Mouse (Mus musculus) mouse embryonic stem cell (cell line): ENCODE measurements around the gene Slc17a8.

Experiments
- in situ Hi-C, 2 experiments: fragments of 300-500 bp; cut with MboI; formaldehyde crosslinking; loops; 1 replicate in 1 of 2; 3 replicates in 1 of 2; pipeline ENCODE4 v1.14.3; 2019 to 2020; ENCODE audit warnings: low sequenced_read_pairs in 2 of 2, low pct_unique_long_range_greater_than_20kb in 1 of 2, mixed read lengths in 1 of 2; ENCODE audit not compliant: unreplicated experiment in 1 of 2

Gene Slc17a8

DNA sequence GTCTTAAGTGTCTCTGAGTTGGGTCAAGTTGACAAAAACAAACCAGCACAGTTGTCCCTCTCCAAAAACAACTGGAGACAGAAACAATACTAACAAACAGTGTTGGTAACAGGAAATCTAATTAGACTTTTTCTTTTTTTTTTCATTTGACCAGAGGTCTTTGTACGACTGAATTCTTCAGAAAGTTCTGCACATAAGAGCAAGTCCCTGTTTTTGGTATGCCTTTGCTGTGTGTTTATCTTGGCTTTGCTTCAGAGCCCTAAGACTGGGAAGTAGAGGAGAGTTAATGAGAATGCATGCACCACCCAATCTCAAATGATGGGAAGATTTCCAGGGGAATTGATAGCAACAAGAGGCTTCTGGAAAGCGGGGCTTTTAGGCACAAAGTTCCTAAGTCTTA is 74.1 kb downstream of the Slc17a8 start:
- in situ Hi-C loops = no loop called here

- in situ Hi-C loops = no loop called here
These were observed 77.2 kb downstream of the Slc17a8 start for GRCm38 (mm10) chr10:89543867-89544266.

DNA sequence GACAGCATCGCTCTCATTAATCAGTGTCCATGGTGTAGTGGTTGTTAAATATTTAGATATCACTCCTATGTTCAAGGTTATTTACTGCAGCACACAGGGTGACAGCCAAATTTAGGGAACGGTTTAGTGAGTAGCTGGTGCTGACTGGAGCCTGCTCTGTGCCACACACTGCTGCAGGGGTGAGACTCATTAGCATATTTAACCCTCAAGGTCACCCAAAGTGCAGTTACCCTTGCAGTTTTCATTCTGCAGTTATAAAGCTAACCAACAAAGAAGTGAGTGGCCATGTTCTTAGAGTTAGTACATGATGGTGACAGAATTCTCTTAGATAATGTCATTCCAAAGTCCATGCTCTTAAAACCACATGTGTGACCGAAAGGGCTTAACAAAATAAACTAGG is 78.7 kb downstream of the Slc17a8 start:
- in situ Hi-C loops = no loop called here

- in situ Hi-C loops = no loop called here
These were observed 87.9 kb downstream of the Slc17a8 start, which contains the start of gene Nr1h4 for GRCm38 (mm10) chr10:89532929-89533727. Gene Nr1h4, minus strand, starts transcription at chr10:89533585.

DNA sequence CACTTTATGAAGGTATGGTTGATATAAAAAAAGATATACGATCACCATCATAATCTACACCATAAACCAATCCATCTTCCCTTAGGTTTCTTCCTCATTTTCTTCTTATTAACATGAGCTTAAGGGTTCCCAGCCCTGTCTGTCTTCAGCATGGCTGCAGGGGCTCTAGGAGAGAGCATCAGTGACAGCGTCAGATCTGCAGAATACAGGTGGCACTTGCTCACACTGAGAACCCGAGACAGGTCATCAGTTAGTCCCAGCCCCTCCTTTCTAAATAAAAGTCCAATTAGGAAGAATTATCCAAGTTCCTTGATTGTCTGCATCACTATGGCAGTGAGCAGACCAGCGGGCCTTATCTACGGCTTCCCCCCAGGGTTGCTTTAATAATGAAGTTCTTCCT is 88.6 kb downstream of the Slc17a8 start:
- in situ Hi-C loops = no loop called here

DNA sequence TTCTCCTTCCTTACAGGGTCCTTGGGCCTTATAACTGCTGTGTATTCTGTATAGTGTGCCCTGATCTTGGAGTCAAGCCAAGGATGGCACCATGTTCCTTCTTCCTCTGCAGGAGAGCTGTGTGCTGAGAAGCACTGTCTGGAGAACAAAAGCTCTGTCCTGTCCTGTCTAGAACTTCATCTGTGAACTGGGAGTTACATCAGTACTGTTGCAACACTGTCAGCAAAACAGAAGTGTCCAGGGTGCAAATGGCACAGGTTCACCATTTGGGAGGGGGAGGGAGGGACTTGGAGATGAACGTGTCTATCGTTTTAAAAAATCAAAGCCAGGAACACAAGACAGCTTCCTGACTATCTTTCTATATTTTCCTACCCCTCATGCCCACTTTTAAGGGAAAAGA is 89.1 kb downstream of the Slc17a8 start:
- in situ Hi-C loops = no loop called here

GRCm38 (mm10) chr10:89531194-89531634 is 89.8 kb downstream of the Slc17a8 start:
- in situ Hi-C loops = no loop called here

GRCm38 (mm10) chr10:89527054-89527453 is 94.0 kb downstream of the Slc17a8 start:
- in situ Hi-C loops = no loop called here

DNA sequence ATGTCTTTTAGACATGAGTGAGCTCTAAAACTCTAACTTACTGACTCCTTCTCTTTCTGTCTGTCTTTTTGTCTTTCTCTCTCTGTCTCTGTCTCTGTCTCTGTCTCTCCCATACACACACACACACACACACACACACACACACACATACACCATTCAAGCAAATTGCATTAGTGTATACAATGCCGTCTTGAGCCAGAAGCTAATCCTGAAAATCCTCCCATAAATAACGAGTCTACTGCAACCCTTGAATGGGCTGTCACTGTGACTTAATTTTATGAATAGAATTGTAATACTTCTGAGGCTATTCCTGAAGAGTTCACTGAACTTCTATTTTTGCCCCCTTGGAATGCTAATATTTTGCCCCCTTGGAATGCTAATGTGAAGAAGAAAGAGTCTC is 95.2 kb downstream of the Slc17a8 start:
- in situ Hi-C loops = no loop called here
